Mouse (Mus musculus) G1E (cell line): ENCODE data around the gene Pdcd7.
"Not testable (repeated sequence)": the region's sequence is repeated elsewhere in the genome, so short reads cannot be mapped to it uniquely, and the experiment has no call there.

Source experiments
- CTCF ChIP-seq: IDR thresholded peaks from 2 replicates; pipeline ENCODE4 v1.5.1; 2012; ENCODE audit warnings: low read depth, low read length, inconsistent platforms, mixed read lengths
- POLR2AphosphoS5 ChIP-seq: IDR thresholded peaks from 2 replicates; pipeline ENCODE4 v1.6.1; 2012; ENCODE audit warnings: low read depth, low read length, inconsistent platforms; ENCODE audit not compliant: insufficient replicate concordance

DNA sequence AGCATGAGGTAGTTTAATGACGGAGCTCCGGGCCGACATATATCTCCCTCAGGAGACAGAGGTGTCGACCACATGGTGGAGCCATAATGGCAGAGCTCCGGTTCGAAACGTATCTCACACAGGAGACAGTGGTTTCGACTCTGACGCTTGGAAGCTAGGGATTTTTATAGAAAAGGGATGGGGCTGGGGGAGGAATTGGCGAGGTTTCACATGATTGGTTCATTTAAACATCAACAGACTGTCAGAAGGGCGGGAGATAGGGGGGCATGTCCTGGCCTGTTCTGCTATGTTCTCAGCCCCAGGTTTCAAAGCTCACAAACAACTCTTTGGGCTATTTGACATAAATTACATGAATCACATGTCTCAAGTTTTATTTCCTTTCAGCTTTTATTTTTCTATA lies 465 bp upstream of the Pdcd7 start:
- TF ChIP-seq CTCF, POLR2AphosphoS5: not testable (repeated sequence)
